Mouse (Mus musculus) heart, adult 2 months (tissue): ENCODE measurements at regions not wholly inside any gene's neighbourhood (a gene's known extent, or its start where the extent isn't known, plus 50 kb on each side); places are given as distances from the start of the nearest gene placed in this dataset.

ENCODE experiments used
- CTCF ChIP-seq: fragments of 200-600 bp; IDR thresholded peaks from 2 replicates; pipeline ENCODE4 v1.8.1; 2022; ENCODE audit warnings: antibody characterized with exemption, mild to moderate bottlenecking, moderate library complexity
- POLR2A ChIP-seq: fragments of 200-500 bp; IDR thresholded peaks from 2 replicates; pipeline ENCODE4 v1.6.1; 2011; ENCODE audit warnings: mild to moderate bottlenecking, low read depth, low read length, control low read depth; ENCODE audit not compliant: insufficient read depth

- no peak for TF ChIP-seq POLR2A
- no peak for TF ChIP-seq CTCF
Measured at GRCm38 (mm10) chr5:68575827-68576226, 544.2 kb downstream of the Grxcr1 start.
